Mouse (Mus musculus) frontal cortex, postnatal 36 days (tissue): Measurements from ENCODE around the gene Nos1ap.
A peak's percentile ranks its signal among the peaks of the same experiment; 100 is the strongest.

ENCODE experiments used
- DNase-seq, 2 experiments: peaks; one replicate each; pipeline ENCODE4 v3.0.0; 2022; ENCODE audit warnings: low spot score in 2 of 2

Nos1ap gene

GRCm38 (mm10) chr1:170588353-170588752, 1.3 kb downstream of the Nos1ap start:
- DNase-seq: no peak

- peak; percentile 26 to 60 for DNase-seq
Measured at GRCm38 (mm10) chr1:170586715-170587114, 2.9 kb downstream of the Nos1ap start.

GRCm38 (mm10) chr1:170583925-170584324, 5.7 kb downstream of the Nos1ap start:
- DNase-seq: no peak

GRCm38 (mm10) chr1:170582341-170582740, 7.3 kb downstream of the Nos1ap start:
- DNase-seq: no peak

- DNase-seq: no peak
Measured at GRCm38 (mm10) chr1:170580485-170581110, 9.1 kb downstream of the Nos1ap start.

GRCm38 (mm10) chr1:170579476-170579875, 10.2 kb downstream of the Nos1ap start:
- DNase-seq: no peak

GRCm38 (mm10) chr1:170579063-170579462, 10.6 kb downstream of the Nos1ap start:
- no peak for DNase-seq

- no peak for DNase-seq
Measured at GRCm38 (mm10) chr1:170576728-170577065, 13.0 kb downstream of the Nos1ap start.

GRCm38 (mm10) chr1:170576012-170576727, 13.5 kb downstream of the Nos1ap start:
- DNase-seq: no peak

GRCm38 (mm10) chr1:170573117-170573516, 16.5 kb downstream of the Nos1ap start:
- DNase-seq: no peak

- no peak for DNase-seq
Measured at GRCm38 (mm10) chr1:170566969-170567368, 22.7 kb downstream of the Nos1ap start.

GRCm38 (mm10) chr1:170566538-170566937, 23.1 kb downstream of the Nos1ap start:
- no peak for DNase-seq

- no peak for DNase-seq
Measured at GRCm38 (mm10) chr1:170564926-170565325, 24.7 kb downstream of the Nos1ap start.

- DNase-seq: no peak
Measured at GRCm38 (mm10) chr1:170562431-170562830, 27.2 kb downstream of the Nos1ap start.

GRCm38 (mm10) chr1:170560768-170561167, 28.9 kb downstream of the Nos1ap start:
- DNase-seq: no peak

- no peak for DNase-seq
Measured at GRCm38 (mm10) chr1:170557962-170558361, 31.7 kb downstream of the Nos1ap start.

GRCm38 (mm10) chr1:170556696-170557095, 33.0 kb downstream of the Nos1ap start:
- DNase-seq: no peak

GRCm38 (mm10) chr1:170554939-170555293, 34.7 kb downstream of the Nos1ap start:
- peak; percentile 92 to 93 for DNase-seq

- DNase-seq: no peak
Measured at GRCm38 (mm10) chr1:170554235-170554938, 35.3 kb downstream of the Nos1ap start.

- no peak for DNase-seq
Measured at GRCm38 (mm10) chr1:170550649-170551440, 38.8 kb downstream of the Nos1ap start.

- peak in 1 of 2 experiments; percentile 37 for DNase-seq
Measured at GRCm38 (mm10) chr1:170549059-170549458, 40.6 kb downstream of the Nos1ap start.

GRCm38 (mm10) chr1:170548192-170548795, 41.4 kb downstream of the Nos1ap start:
- peak in 1 of 2 experiments; percentile 24 for DNase-seq
